Mouse (Mus musculus) cerebellum, adult 2 months (tissue): ENCODE measurements around the gene Gm3045. TPM values are rescaled to one million over a fixed set of nuclear protein-coding genes. Genes with fewer than 3 reads are reported as not detected.
A peak's percentile ranks its signal among the peaks of the same experiment; 100 is the strongest.

ENCODE experiments used
- DNase-seq, 2 experiments: peaks; one replicate each; pipeline ENCODE4 v3.0.0; 2021
- H3K27ac ChIP-seq: fragments of 200-500 bp; 2 replicates; pipeline ENCODE4 v1.5.1; 2012; ENCODE audit warnings: low read length, control low read depth, inconsistent platforms; ENCODE audit not compliant: insufficient read depth
- H3K27me3 ChIP-seq: fragments of 200-500 bp; 2 replicates; pipeline ENCODE4 v1.6.1; 2012; ENCODE audit warnings: inconsistent platforms, mild to moderate bottlenecking, low read length, moderate library complexity; ENCODE audit not compliant: control insufficient read depth, insufficient read depth
- H3K4me1 ChIP-seq: fragments of 200-500 bp; 2 replicates; pipeline ENCODE4 v1.6.1; 2011; ENCODE audit warnings: low read length; ENCODE audit not compliant: control insufficient read depth, insufficient read depth
- H3K4me3 ChIP-seq: fragments of 200-500 bp; replicated peaks from 2 replicates; pipeline ENCODE3; 2011; ENCODE audit warnings: mild to moderate bottlenecking, low read depth, low read length, control low read depth; ENCODE audit not compliant: insufficient read depth
- CTCF ChIP-seq: fragments of 200-500 bp; IDR thresholded peaks from 2 replicates; pipeline ENCODE4 v1.5.1; 2011; ENCODE audit warnings: low read depth, mild to moderate bottlenecking, control low read depth, low read length, moderate library complexity, borderline replicate concordance; ENCODE audit not compliant: insufficient read depth
- POLR2A ChIP-seq: fragments of 200-500 bp; IDR thresholded peaks from 2 replicates; pipeline ENCODE4 v1.6.1; 2011; ENCODE audit warnings: low read length, control low read depth, borderline replicate concordance; ENCODE audit not compliant: insufficient read depth
- WGBS: fragments of 180-500 bp; shearing (Covaris S2); methylation state at CpG from one replicate; pipeline ENCODE4 v1.1.7; 2018; 5-methylcytosine and 5-hydroxymethylcytosine counted together
- polyA plus RNA-seq: library from polyadenylated mRNA; depleted of rRNA; stranded (reverse); fragments of >200 nt; gene quantifications from 2 replicates; pipeline ENCODE4 v1.2.3, GENCODE M21; 2012

Gm3045 gene
- polyA plus RNA-seq, 1 experiment: not detected

DNA sequence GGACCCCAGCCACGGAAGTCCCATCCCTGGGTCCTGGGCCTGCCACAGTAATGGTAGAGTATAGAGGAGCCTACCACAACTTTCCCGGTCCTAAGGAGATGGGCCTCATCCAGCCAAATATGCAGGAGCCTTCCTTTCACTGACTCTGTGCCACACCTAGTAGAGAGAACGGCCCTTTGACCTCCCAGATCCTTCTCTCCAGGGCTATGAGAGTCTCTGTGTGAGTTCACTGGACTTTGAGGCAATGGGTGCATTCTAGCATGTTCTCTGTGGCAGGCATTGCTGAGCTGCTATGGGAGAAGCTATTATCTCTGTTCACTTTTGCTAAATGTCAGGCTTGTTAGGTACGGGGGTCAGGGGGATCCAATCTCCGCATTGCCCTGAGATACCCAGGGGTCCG, 37.4 kb downstream of the Gm3045 start:
- Histone ChIP-seq H3K27ac (no peak overlapping the region), H3K4me3 (no peak overlapping the region), H3K27me3 (no peaks in the 10 kb centered on the region; the same call in 1 of the 2 replicates), H3K4me1 (no peaks in the 10 kb centered on the region)
- TF ChIP-seq CTCF (no peak), POLR2A (no peak)
- 80% methylated on average over 6 of the region's 6 CpGs for WGBS
- no peak for DNase-seq

DNA sequence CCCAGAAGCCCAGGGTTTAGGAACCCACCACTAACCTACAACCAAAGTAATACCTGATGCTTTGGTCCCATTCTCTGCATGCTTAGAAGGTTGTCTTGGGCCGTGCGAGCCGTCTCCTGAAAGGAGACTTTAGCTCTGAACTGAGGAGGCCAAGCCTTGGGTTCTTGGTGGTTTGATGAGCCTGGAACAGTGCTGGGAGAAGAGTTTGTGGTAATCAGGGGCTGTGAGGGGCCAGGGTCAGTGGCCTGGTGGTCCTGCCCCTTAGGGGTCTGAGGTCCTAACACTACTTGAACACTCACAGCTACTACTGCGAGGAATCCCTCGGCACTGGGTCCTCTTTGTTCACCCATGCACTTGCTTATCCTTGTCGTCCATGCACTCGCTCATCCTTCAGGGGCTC, 41.4 kb downstream of the Gm3045 start:
- TF ChIP-seq POLR2A (no peak), CTCF (no peak)
- Histone ChIP-seq H3K27me3 (no peaks in the 10 kb centered on the region), H3K27ac (no peak overlapping the region), H3K4me3 (no peak overlapping the region), H3K4me1 (no peaks in the 10 kb centered on the region)
- 93% methylated on average over 7 of the region's 7 CpGs for WGBS
- DNase-seq: no peak

- H3K27ac ChIP-seq: no peak overlapping the region
- no peak overlapping the region for H3K4me3 ChIP-seq
- TF ChIP-seq POLR2A (no peak), CTCF (no peak)
- no peak for DNase-seq
- 85% methylated on average over 4 of the region's 4 CpGs for WGBS
- H3K4me1 ChIP-seq: no peaks in the 10 kb centered on the region
- H3K27me3 ChIP-seq: no peaks in the 10 kb centered on the region
Observed at GRCm38 (mm10) chr13:56468536-56468935, 42.1 kb downstream of the Gm3045 start.

DNA sequence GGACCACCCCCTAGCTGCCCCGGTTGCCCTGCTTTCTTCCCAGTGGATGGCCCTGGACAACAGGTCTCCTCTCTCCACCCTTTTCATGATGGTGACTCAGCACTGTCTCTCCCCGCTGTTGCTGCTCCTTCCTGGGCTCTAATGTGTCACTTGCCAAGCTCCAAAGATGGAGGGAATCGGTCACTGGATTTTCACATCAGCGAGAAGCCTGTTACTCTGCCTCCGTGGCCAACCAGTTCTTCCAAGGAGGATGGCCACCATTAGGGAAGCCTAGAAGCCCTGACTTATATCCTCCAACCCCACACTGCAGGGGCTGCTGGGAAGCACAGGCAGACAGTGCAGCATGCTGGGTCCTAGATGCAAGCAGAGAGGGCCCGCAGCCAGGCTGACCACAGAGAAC, 44.8 kb downstream of the Gm3045 start:
- Histone ChIP-seq H3K27ac (no peak overlapping the region), H3K4me1 (no peaks in the 10 kb centered on the region), H3K27me3 (no peaks in the 10 kb centered on the region), H3K4me3 (no peak overlapping the region)
- DNase-seq: no peak
- TF ChIP-seq CTCF (no peak), POLR2A (no peak)
- 68% methylated on average over 6 of the region's 6 CpGs for WGBS

DNA sequence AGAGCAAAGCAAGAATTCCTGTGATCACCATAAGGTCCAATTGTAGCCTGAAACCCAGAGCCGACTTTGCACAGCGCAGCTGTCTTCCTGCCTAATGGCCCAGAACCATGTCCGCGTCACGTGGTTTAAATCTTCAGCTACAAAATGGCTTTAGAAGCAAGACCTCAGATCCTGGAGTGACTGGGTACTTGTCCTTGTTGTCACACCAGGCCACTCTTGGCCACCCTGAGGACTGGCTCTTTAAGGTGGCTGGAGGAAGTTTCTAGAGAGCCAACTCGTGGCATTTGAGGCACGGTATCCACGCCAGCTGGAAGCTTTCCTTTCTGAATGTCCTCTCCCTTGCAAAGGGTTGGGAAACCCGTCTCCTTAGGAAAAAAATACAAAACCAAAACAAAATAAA, 45.6 kb downstream of the Gm3045 start:
- TF ChIP-seq POLR2A: no peak
- TF ChIP-seq CTCF: no peak
- no peaks in the 10 kb centered on the region for H3K4me1 ChIP-seq
- H3K27me3 ChIP-seq: no peaks in the 10 kb centered on the region
- DNase-seq: peak in 1 of 2 experiments; percentile 19
- H3K4me3 ChIP-seq: no peak overlapping the region
- no peak overlapping the region for H3K27ac ChIP-seq
- 21% methylated on average over 9 of the region's 9 CpGs for WGBS

DNA sequence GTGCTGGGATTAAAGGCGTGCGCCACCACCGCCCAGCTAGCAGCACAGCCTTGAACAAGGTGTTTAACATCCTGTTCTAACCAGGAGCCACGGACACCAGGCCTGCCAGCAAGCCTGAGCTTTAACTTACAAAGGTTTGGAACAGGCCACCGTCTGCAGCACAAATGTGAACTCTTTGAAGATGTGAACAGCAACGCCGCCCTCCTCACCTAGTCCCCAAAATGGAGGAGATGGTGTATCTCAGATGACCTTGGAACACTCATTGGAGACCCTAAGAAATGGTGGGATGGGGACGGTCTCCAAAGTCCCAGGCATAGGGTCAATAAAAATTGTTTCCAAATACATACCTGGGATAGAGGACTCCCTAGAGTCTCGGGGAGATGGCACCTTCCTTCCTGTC, 46.3 kb downstream of the Gm3045 start:
- 94% methylated on average over 9 of the region's 9 CpGs for WGBS
- no peak for TF ChIP-seq POLR2A
- TF ChIP-seq CTCF: no peak
- Histone ChIP-seq H3K4me3 (no peak overlapping the region), H3K4me1 (no peaks in the 10 kb centered on the region), H3K27me3 (no peaks in the 10 kb centered on the region), H3K27ac (no peak overlapping the region)
- DNase-seq: no peak

GRCm38 (mm10) chr13:56475363-56475762, 49.0 kb downstream of the Gm3045 start:
- no peaks in the 10 kb centered on the region for H3K27me3 ChIP-seq
- 26% methylated on average over 4 of the region's 4 CpGs for WGBS
- peak; percentile 44 to 56 for DNase-seq
- TF ChIP-seq CTCF: peak; percentile 93
- no peak for TF ChIP-seq POLR2A
- H3K4me1 ChIP-seq: peaks cover 4% of the 10 kb centered on the region; the same call in 1 of the 2 replicates
- H3K27ac ChIP-seq: no peak overlapping the region
- H3K4me3 ChIP-seq: no peak overlapping the region

DNA sequence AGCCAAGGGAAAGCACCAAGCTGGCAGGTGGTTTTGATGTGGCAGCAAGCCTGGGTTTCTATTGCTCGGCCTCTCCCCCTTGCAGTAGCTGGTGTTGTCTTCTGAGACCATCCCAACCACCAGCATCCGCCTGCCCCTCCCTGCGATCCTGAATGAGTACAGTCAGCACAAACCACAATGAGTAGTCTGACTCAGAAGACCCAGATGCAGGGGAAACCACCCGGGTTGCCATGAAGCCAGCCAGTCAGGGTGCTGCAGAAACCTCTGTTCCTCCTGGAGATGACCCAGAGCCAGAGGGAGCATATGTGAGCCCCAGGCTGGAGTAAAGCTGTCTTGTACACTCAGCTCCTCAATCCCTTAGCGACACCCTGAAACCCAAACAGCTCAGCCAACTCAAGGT, 50.4 kb downstream of the Gm3045 start:
- 52% methylated on average over 5 of the region's 5 CpGs for WGBS
- Histone ChIP-seq H3K27me3 (no peaks in the 10 kb centered on the region), H3K4me3 (no peak overlapping the region), H3K4me1 (peaks cover 4% of the 10 kb centered on the region; the same call in 1 of the 2 replicates), H3K27ac (no peak overlapping the region)
- TF ChIP-seq CTCF (no peak), POLR2A (no peak)
- DNase-seq: no peak
